Mouse (Mus musculus): ENCODE results near the gene Gm44965. TPM values are rescaled to one million over a fixed set of nuclear protein-coding genes. Genes with fewer than 3 reads are reported as not detected.

Gene Gm44965
- total and polyA plus RNA-seq, 2 experiments from 2014 or later = 0.54 TPM; not detected in 1

DNA sequence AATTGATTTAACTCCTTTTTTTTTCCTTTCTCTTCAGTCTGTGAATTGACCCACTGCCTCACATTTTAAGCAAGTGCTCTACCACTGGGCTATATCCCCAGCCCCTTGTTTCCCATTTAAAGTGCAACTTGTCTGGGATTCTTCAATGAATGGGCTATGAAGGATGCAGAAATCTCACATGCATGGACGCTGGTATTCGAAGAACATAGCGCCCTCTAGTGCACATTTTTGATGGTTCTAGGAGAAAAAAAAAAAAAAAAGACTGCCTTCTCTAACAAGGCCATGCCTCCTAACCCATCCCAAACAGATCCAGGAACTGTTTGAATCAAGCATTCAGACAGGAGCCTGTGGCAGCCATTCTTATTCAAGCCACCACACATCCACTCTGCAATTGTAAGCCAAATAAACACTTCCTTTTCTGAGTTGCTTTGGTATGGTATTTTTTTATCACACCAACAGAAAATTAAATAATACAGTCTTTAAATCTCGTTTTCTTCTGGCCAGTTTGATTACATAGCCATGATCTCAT, 49.1 kb downstream of the Gm44965 start:
- WGBS = 19% methylated on average over 4 of the region's 4 CpGs
- peak; percentile 37 for ATAC-seq
- H3K4me1 ChIP-seq (ENCODE audit: insufficient read depth, low read length) = no peaks in the 10 kb centered on the region

DNA sequence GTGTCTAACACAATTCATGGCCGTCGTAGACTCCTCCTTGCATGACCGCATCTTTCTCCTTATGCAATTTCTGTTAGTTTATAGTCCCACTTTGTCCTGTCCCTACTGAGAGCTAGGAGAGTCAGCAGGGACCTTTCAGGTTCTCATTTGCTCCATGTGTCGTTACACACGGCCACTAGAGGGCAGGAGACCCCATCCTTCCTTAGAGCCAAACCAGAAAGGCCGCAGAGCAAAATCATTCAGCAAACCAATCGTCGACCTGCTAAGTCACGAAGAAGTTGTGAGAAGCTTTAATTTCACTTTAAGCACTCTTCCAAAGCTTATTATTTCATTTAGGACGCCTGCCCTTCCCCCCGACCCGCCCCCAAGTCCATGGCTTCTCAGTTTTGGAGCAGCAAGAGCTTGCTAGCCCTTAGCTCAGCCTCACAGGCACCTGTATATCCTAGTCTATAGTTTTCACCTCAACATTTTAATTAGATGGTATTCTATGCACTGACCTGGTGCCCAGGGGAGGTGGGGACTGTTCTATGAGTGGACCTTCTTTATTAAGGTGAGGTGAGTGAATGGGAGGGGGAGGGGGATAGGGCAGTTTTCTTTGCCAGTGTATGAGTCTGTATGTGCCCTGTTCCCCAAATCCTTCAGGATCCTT, 52.0 kb downstream of the Gm44965 start:
- ATAC-seq (peak; percentile 50; the same call in 1 of the 2 replicates), DNase-seq (ENCODE audit: low spot score) (peak; percentile 84)
- no peak overlapping the region for H3K4me2 ChIP-seq (ENCODE audit: low read depth, low read length)
- 13% methylated on average over 12 of the region's 12 CpGs for WGBS
- no peaks in the 10 kb centered on the region for H3K36me3 ChIP-seq (ENCODE audit: insufficient read depth, low read length)
- no peak overlapping the region for H3K9ac ChIP-seq (replicated peaks; ENCODE audit: low read length)
- no peaks in the 10 kb centered on the region for H3K9me3 ChIP-seq (ENCODE audit: low read length)
- H3K27ac ChIP-seq = no peak overlapping the region
- peak; percentile 88 for TF ChIP-seq CTCF (IDR thresholded peaks at IDR 0.05; ENCODE audit: low read depth)
- no peak overlapping the region for H3K4me3 ChIP-seq (ENCODE audit: low read length)
- no peaks in the 10 kb centered on the region for H3K27me3 ChIP-seq (ENCODE audit: insufficient read depth, low read length)
- H3K4me1 ChIP-seq (ENCODE audit: insufficient read depth, low read length) = no peaks in the 10 kb centered on the region

More for the DNA sequence above, 49.1 kb downstream of the Gm44965 start:
- H3K4me3 ChIP-seq (ENCODE audit: low read length) = no peak overlapping the region
- H3K36me3 ChIP-seq (ENCODE audit: insufficient read depth, low read length) = no peaks in the 10 kb centered on the region
- H3K9ac ChIP-seq (replicated peaks; ENCODE audit: low read length) = no peak overlapping the region
- no peaks in the 10 kb centered on the region for H3K9me3 ChIP-seq (ENCODE audit: low read length)
- H3K27ac ChIP-seq = no peak overlapping the region
- no peaks in the 10 kb centered on the region for H3K27me3 ChIP-seq (ENCODE audit: insufficient read depth, low read length)
- TF ChIP-seq CTCF (IDR thresholded peaks at IDR 0.05; ENCODE audit: low read depth) = peak; percentile 77
- H3K4me2 ChIP-seq (ENCODE audit: low read depth, low read length) = no peak overlapping the region
- DNase-seq (ENCODE audit: low spot score) = peak; percentile 93

DNA sequence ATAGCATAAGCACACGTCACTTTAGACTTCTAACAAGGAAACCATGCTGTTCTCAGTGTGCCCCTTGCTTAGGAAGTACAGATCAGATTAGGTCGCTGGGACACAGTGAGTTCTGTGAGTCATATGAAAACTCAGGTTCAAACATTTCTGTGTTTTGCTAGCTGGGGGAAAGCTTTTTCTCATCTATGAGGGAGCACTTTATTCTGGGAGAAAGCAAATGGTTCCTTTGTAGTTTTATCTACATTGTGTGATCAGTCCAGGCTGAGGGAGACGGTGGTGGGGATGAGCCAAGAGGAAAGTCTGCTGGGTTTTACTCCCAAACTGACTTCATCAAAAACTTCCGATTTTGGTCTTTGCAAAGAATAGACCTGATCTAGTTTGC, 52.6 kb downstream of the Gm44965 start:
- H3K27me3 ChIP-seq (ENCODE audit: insufficient read depth, low read length) = no peaks in the 10 kb centered on the region
- no peak overlapping the region for H3K27ac ChIP-seq
- H3K9ac ChIP-seq (replicated peaks; ENCODE audit: low read length) = no peak overlapping the region
- no peak for TF ChIP-seq CTCF (IDR thresholded peaks at IDR 0.05; ENCODE audit: low read depth)
- no peaks in the 10 kb centered on the region for H3K9me3 ChIP-seq (ENCODE audit: low read length)
- H3K4me3 ChIP-seq (ENCODE audit: low read length) = no peak overlapping the region
- DNase-seq (ENCODE audit: low spot score) = no peak
- no peaks in the 10 kb centered on the region for H3K36me3 ChIP-seq (ENCODE audit: insufficient read depth, low read length)
- H3K4me2 ChIP-seq (ENCODE audit: low read depth, low read length) = no peak overlapping the region
- WGBS = 86% methylated on average over 4 of the region's 4 CpGs
- ATAC-seq = no peak
- no peaks in the 10 kb centered on the region for H3K4me1 ChIP-seq (ENCODE audit: insufficient read depth, low read length)

DNA sequence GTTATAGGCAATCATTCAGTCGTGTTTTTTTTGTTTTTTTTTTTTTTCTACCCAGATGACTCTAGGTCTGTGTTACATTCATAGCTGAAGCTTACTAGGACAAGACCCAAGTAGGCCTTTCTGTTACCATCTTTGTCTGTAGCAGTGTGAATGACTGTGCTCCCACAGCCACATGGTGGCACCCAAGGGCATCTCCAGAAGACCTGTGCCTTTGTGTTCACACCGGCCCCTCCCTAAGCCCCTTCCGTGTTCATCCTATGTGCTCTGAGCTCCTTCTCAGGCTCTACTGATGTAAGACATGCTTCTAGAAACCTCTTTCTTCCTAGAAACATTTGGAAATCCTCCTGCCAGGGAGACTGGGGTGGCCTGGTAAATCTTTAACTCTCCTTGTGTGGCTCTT, 53.3 kb downstream of the Gm44965 start, which contains the start of gene Gimap8:
Gene Gimap8 (plus strand): TSS at position 240 of the 400 bp plus-strand sequence.
- Histone ChIP-seq H3K27me3 (ENCODE audit: insufficient read depth, low read length) (no peaks in the 10 kb centered on the region), H3K4me2 (ENCODE audit: low read depth, low read length) (no peak within 1 kb of the TSS), H3K27ac (no peak within 1 kb of the TSS), H3K4me3 (ENCODE audit: low read length) (no peak within 1 kb of the TSS), H3K9ac (replicated peaks; ENCODE audit: low read length) (no peak within 1 kb of the TSS), H3K9me3 (ENCODE audit: low read length) (no peaks in the 10 kb centered on the region), H3K36me3 (ENCODE audit: insufficient read depth, low read length) (no peaks in the 10 kb centered on the region), H3K4me1 (ENCODE audit: insufficient read depth, low read length) (no peaks in the 10 kb centered on the region)
- peak; percentile 57 for TF ChIP-seq CTCF (IDR thresholded peaks at IDR 0.05; ENCODE audit: low read depth)
- DNase-seq (ENCODE audit: low spot score) (peak; percentile 44), ATAC-seq (0 out of 2 replicates have a peak, but pooled peaks have one; percentile 62)
- WGBS = 36% methylated on average over 3 of the region's 3 CpGs

DNA sequence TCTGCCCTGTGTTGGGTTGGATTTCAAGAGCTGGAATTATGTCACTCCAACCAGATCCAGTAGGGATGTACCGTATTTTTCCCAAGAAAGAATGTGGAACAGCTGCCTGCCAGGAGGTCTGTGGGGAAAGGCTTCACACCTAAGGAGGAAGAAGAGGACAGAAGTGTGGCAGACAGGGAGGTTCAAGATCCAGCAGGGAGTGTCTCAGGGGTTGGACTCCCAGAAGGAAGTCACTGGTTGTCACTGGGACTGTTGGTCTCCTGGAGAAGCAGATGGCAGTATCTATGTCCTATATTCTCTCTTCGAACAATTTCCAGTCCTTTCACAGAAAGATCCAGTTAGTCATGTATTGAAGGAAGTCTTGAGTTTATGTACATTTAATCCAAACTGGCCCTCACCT, 53.9 kb downstream of the Gm44965 start:
- H3K27ac ChIP-seq = no peak overlapping the region
- no peaks in the 10 kb centered on the region for H3K9me3 ChIP-seq (ENCODE audit: low read length)
- no peaks in the 10 kb centered on the region for H3K36me3 ChIP-seq (ENCODE audit: insufficient read depth, low read length)
- ATAC-seq = no peak
- no peak overlapping the region for H3K4me3 ChIP-seq (ENCODE audit: low read length)
- no peak overlapping the region for H3K4me2 ChIP-seq (ENCODE audit: low read depth, low read length)
- no peak for DNase-seq (ENCODE audit: low spot score)
- no peak overlapping the region for H3K9ac ChIP-seq (replicated peaks; ENCODE audit: low read length)
- WGBS = 90% methylated on average over 2 of the region's 2 CpGs
- H3K27me3 ChIP-seq (ENCODE audit: insufficient read depth, low read length) = no peaks in the 10 kb centered on the region
- no peaks in the 10 kb centered on the region for H3K4me1 ChIP-seq (ENCODE audit: insufficient read depth, low read length)
- no peak for TF ChIP-seq CTCF (IDR thresholded peaks at IDR 0.05; ENCODE audit: low read depth)

DNA sequence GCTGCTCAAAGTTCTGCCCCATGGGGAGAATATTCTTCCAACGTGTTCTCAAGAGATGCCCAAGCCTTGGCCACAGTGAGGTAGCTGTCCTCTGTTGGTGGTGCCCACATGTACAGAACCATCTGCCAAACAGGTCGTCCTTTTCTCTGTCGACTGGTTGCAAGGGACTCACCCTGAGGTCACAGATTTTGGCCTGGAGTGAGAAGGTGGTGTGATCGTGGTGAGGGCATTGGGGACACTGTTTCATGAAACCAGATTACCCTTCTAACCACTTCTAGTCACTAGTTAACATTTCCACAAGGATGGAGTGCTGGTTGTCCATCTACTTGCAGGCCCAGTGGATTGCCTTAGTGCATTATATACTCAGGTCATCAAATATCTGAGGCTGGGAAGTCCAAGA, 55.0 kb downstream of the Gm44965 start:
- no peak for ATAC-seq
- no peak for DNase-seq (ENCODE audit: low spot score)
- Histone ChIP-seq H3K36me3 (ENCODE audit: insufficient read depth, low read length) (no peaks in the 10 kb centered on the region), H3K27ac (no peak overlapping the region), H3K9ac (replicated peaks; ENCODE audit: low read length) (no peak overlapping the region), H3K4me3 (ENCODE audit: low read length) (no peak overlapping the region), H3K9me3 (ENCODE audit: low read length) (no peaks in the 10 kb centered on the region), H3K4me2 (ENCODE audit: low read depth, low read length) (no peak overlapping the region), H3K4me1 (ENCODE audit: insufficient read depth, low read length) (no peaks in the 10 kb centered on the region), H3K27me3 (ENCODE audit: insufficient read depth, low read length) (no peaks in the 10 kb centered on the region)
- 90% methylated on average over 4 of the region's 4 CpGs for WGBS
- no peak for TF ChIP-seq CTCF (IDR thresholded peaks at IDR 0.05; ENCODE audit: low read depth)

DNA sequence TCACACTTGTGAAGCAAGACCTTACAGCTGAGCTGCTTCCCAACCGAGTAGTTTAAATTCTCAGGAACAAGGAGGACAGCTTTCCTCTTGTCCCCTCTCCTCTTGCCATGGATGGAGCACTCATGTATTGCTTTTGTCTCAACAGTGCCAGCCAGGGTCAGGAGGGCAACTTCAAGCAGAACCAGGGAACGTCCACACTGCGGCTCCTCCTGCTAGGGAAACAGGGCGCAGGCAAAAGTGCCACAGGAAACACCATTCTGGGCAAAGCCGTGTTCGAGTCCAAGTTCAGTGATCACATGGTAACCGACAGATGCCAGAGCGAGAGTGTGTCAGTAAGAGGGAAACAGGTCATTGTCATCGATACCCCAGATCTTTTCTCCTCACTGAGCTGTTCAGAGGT, 56.3 kb downstream of the Gm44965 start:
- Histone ChIP-seq H3K36me3 (ENCODE audit: insufficient read depth, low read length) (no peaks in the 10 kb centered on the region), H3K9me3 (ENCODE audit: low read length) (no peaks in the 10 kb centered on the region), H3K4me1 (ENCODE audit: insufficient read depth, low read length) (no peaks in the 10 kb centered on the region), H3K4me3 (ENCODE audit: low read length) (no peak overlapping the region), H3K9ac (replicated peaks; ENCODE audit: low read length) (no peak overlapping the region), H3K27ac (no peak overlapping the region), H3K27me3 (ENCODE audit: insufficient read depth, low read length) (no peaks in the 10 kb centered on the region), H3K4me2 (ENCODE audit: low read depth, low read length) (no peak overlapping the region)
- 91% methylated on average over 9 of the region's 9 CpGs for WGBS
- DNase-seq (ENCODE audit: low spot score) (no peak), ATAC-seq (no peak)
- no peak for TF ChIP-seq CTCF (IDR thresholded peaks at IDR 0.05; ENCODE audit: low read depth)

Measured in hindbrain, postnatal 0 days (tissue).